Mouse (Mus musculus): ENCODE measurements at regions not wholly inside any gene's neighbourhood (a gene's known extent, or its start where the extent isn't known, plus 50 kb on each side); places are given as distances from the start of the nearest gene placed in this dataset.

GRCm38 (mm10) chr12:70590456-70591050 lies 137.7 kb downstream of the Tmx1 start:
- no peak for DNase-seq

- no peak for DNase-seq
Observed at GRCm38 (mm10) chr12:70592821-70593220, 139.9 kb downstream of the Tmx1 start.

- no peak for DNase-seq
Observed at GRCm38 (mm10) chr12:70598211-70598701, 145.4 kb downstream of the Tmx1 start.

GRCm38 (mm10) chr12:70599731-70600130 lies 146.8 kb downstream of the Tmx1 start:
- DNase-seq = no peak

GRCm38 (mm10) chr12:70603869-70604268 lies 151.0 kb downstream of the Tmx1 start:
- no peak for DNase-seq

- DNase-seq = no peak
Observed at GRCm38 (mm10) chr12:70608672-70609071, 155.8 kb downstream of the Tmx1 start.

- no peak for DNase-seq
Observed at GRCm38 (mm10) chr12:70609116-70609871, 156.4 kb downstream of the Tmx1 start.

- no peak for DNase-seq
Observed at GRCm38 (mm10) chr12:70611891-70612290, 159.0 kb downstream of the Tmx1 start.

- DNase-seq = no peak
Observed at GRCm38 (mm10) chr12:70613244-70613643, 160.3 kb downstream of the Tmx1 start.

GRCm38 (mm10) chr12:70614101-70614500 lies 161.2 kb downstream of the Tmx1 start:
- no peak for DNase-seq

DNA sequence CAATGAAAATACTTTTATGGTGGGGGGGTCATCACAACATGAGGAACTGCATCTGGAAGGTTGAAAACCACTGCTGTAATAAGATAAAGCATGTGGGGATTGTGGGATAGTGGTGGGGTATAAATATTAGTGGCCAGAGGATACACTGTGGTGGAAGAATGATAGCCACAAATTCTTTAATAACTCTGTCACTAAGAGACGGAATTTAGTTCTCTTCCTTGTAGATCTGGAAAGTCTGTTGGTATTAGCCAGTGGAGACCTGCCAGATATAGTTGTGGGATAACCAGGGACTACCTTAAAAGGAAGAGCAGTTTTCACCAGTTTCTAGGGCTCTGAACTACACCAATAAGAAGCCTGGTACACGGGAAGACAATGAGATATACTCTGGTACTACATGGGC lies 161.8 kb downstream of the Tmx1 start:
- DNase-seq = no peak

DNA sequence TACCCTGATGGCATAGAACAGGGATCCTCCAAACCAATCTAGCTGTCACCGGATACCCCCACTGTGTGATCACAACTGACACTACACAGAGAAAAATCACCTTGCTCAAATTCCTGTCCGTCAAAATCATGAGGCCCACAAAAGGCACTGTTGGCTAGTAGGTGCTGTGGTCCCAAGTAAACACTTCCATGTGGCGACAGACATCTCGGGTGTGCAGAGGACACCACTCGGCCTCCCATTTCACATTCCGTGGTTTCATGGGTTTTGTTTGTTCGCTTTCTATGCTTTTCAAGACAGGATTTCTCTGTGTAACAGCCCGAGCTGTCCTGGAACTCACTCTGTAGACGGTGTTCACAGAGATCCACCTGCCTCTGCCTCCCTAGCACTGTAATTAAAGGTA lies 162.2 kb downstream of the Tmx1 start:
- no peak for DNase-seq

- DNase-seq = no peak
Observed at GRCm38 (mm10) chr12:70616049-70616448, 163.2 kb downstream of the Tmx1 start.

GRCm38 (mm10) chr12:70616487-70616886 lies 163.6 kb downstream of the Tmx1 start:
- no peak for DNase-seq

DNA sequence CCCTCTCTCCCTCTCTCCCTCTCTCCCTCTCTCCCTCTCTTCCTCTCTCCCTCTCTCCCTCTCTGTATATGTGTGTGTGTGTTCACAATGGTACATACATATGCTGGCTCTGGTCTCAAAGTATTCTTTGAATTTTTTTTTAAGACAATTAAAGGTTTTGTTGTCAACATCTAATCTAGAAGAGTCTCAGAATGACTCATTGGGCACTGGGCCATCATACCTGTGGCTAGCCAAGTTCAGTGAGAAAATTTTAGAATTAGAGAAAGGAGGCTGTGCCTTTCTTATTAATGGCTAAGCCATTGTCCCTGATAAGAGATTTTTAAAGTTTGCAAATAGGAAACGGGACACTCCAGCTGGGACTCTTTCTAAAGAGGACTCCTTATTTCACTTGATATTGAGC lies 164.1 kb downstream of the Tmx1 start:
- no peak for DNase-seq

- no peak for DNase-seq
Observed at GRCm38 (mm10) chr12:70617979-70618378, 165.1 kb downstream of the Tmx1 start.

DNA sequence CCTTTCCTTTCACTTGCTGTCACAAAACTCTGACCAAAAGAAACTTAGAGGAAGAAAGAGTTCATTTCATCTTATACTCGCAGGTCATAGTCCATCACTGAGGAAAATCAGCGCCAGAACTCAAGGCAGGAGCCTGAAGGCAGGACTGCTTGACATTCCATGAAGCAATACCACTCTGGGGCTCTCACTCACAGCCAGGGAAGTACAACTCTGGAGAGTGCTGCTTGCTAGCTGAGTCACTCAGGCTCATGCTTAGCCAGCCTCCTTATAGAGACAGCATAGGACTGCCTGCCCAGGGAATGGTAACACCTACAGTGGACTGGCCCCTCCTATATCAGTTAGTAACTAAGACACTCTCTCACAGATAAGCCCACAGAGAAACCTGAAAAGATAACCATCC lies 166.5 kb downstream of the Tmx1 start:
- DNase-seq = no peak

DNA sequence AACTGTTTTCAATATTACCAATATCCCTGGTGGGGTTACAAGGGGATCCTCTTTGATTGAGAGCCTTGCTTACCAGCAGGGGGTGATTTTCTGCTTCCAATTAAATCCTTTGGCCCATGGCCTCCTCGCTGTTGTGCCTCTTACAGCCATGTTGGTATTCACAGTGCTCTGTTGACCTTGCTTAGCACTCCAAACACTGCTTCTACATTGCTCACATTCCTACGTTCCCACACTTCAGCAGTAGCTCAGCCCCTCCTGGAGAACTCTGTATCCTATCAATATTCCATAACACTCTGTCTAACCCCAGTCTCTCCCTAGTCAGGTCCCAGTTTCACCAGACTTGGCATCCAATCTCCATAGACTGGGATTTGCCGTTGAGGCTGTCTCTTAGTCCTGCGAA lies 169.1 kb downstream of the Tmx1 start:
- no peak for DNase-seq

GRCm38 (mm10) chr12:70624298-70624980 lies 171.5 kb downstream of the Tmx1 start:
- no peak for DNase-seq

DNA sequence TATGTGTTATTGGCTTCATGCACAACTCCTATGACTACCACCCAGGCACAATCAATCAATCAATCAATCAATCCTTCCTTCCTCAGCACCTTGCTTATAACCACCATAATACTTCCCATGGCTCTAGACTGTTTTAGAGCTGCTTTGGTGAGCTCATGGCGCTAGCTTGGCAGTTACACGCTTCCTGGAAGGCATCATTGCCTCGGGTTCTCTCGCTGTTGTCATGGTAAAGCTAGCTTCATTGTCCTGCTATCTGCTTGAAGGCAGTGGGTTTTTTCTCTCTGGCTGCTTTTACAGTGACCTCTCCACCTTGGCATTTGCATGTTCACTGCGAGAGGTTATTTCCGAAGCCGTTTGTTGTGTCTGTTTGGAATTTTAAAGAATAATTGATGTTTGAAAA lies 174.7 kb downstream of the Tmx1 start:
- DNase-seq = peak; percentile 14

GRCm38 (mm10) chr12:70628384-70629365 lies 175.8 kb downstream of the Tmx1 start:
- no peak for DNase-seq

- no peak for DNase-seq
Observed at GRCm38 (mm10) chr12:70629371-70629770, 176.5 kb downstream of the Tmx1 start.

DNA sequence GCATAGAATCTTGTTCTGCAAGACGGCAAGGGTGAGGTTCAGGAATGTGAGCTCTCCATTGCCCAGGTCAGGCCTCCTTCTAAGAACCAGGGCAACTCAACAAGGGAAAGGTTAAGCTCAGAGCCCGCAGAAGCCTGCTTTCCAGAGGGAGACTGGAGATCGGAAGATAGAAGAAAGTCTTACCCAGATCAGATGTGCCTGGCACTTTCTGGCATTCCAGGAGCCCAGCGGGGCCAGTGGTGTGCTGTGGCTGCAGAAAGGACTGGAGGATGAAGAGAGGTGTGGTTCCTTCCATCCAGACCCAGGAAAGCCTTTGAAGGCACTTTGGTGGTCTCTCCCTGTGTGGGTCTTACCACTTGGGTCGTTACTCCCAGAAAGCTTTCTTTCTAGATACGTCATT lies 178.4 kb downstream of the Tmx1 start:
- no peak for DNase-seq
